Mouse (Mus musculus): Measurements from ENCODE around the gene Zfp955a. TPM values are rescaled to one million over a fixed set of nuclear protein-coding genes. Genes with fewer than 3 reads are reported as not detected.
"Not testable (repeated sequence)": the region's sequence is repeated elsewhere in the genome, so short reads cannot be mapped to it uniquely, and the experiment has no call there.

The Zfp955a gene
- polyA plus RNA-seq (2011; ENCODE audit: insufficient read length, low read depth, missing spikeins) = 12.6 and 13.3 TPM in 2 replicates

DNA sequence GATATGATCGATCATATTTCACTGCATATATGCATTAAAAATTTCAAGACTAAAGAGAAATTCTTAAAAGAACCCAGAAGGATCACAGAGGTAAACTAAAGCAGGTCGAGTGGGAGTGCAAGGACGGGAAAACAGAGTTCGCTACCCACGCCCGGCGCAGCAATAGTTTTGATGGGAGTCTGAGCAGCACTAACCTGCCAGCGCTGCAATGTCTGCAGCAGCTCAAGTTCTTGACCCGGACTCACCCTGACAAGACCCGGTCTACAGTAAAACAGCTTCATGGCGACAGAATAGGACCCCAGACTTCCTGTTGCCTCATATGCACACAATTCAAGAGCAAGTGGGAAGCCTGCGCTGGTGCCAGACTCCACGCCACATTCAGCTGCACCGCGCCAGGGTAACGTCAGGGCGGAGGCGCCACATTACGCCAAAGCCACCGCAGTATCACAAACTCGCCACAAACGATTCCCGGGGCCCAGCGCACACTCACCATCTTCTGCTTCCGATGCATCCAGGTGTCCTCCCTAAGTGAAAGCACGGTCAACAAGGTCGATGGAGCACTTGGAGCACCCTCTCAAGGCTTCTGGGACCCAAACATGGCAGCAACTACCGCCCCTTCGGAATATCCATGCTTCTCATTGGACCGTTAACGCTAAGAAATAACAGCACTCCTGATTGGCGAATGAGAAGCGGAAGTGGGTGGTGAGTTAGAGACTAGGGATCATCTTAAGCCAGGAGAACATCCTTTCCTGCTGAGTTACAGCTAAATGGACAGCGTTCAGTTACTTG, at the start of gene Zfp955a:
Gene Zfp955a (minus strand): TSS at position 616 of the 789 bp plus-strand sequence.
- not testable (repeated sequence) for H3K4me3 ChIP-seq (ENCODE audit: insufficient read depth, low read length); H3K27ac ChIP-seq (ENCODE audit: insufficient read depth, low read length); H3K4me1 ChIP-seq (ENCODE audit: control insufficient read depth, insufficient read depth, low read length)

DNA sequence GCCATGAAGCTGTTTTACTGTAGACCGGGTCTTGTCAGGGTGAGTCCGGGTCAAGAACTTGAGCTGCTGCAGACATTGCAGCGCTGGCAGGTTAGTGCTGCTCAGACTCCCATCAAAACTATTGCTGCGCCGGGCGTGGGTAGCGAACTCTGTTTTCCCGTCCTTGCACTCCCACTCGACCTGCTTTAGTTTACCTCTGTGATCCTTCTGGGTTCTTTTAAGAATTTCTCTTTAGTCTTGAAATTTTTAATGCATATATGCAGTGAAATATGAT, 34.9 kb upstream of the Zfp955a start:
- not testable (repeated sequence) for H3K4me1 ChIP-seq (ENCODE audit: control insufficient read depth, insufficient read depth, low read length); H3K27ac ChIP-seq (ENCODE audit: insufficient read depth, low read length); H3K4me3 ChIP-seq (ENCODE audit: insufficient read depth, low read length)

DNA sequence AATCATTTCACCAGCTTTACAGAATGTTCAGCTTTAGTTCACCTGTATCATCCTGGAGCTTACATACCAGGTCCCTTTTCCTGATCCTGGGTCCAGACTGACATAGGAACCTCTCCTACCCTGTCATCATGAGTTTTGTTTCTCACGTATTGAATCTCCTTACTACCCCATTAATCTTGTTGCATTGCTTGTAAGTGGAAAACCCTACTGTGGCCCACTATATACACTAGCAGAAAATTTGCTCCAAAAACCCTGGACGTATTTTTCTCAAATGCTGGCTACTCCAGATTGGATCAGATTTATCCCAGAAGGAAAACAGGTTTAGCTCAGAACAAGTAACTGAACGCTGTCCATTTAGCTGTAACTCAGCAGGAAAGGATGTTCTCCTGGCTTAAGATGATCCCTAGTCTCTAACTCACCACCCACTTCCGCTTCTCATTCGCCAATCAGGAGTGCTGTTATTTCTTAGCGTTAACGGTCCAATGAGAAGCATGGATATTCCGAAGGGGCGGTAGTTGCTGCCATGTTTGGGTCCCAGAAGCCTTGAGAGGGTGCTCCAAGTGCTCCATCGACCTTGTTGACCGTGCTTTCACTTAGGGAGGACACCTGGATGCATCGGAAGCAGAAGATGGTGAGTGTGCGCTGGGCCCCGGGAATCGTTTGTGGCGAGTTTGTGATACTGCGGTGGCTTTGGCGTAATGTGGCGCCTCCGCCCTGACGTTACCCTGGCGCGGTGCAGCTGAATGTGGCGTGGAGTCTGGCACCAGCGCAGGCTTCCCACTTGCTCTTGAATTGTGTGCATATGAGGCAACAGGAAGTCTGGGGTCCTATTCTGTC, 34.3 kb upstream of the Zfp955a start, which contains the start of gene Zfp955b:
Gene Zfp955b (plus strand): TSS at position 506 of the 837 bp plus-strand sequence.
- not testable (repeated sequence) for H3K27ac ChIP-seq (ENCODE audit: insufficient read depth, low read length); H3K4me1 ChIP-seq (ENCODE audit: control insufficient read depth, insufficient read depth, low read length); H3K4me3 ChIP-seq (ENCODE audit: insufficient read depth, low read length)

DNA sequence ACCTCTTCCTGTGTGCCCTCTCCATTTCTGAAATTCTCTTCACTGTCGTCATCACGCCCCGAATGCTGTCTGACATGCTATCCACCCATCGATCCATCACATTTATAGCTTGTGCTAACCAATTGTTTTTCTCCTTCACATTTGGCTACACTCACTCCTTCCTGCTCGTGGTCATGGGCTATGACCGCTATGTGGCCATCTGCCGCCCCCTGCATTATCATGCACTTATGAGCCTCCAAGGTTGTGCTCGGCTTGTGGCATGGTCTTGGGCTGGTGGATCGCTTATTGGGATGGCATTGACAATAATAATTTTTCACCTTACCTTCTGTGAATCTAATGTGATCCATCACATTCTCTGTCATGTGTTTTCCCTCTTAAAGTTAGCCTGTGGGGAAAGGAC, 14.0 kb upstream of the Zfp955a start:
- no peak overlapping the region for H3K4me3 ChIP-seq (ENCODE audit: insufficient read depth, low read length)
- no peak overlapping the region for H3K27ac ChIP-seq (ENCODE audit: insufficient read depth, low read length)
- H3K4me1 ChIP-seq (ENCODE audit: control insufficient read depth, insufficient read depth, low read length) = no peaks in the 10 kb centered on the region
- TF ChIP-seq CTCF (IDR thresholded peaks at IDR 0.05; ENCODE audit: borderline replicate concordance, insufficient read depth, low read length) = no peak
- TF ChIP-seq POLR2A (IDR thresholded peaks at IDR 0.05; ENCODE audit: low read depth, low read length) = no peak

DNA sequence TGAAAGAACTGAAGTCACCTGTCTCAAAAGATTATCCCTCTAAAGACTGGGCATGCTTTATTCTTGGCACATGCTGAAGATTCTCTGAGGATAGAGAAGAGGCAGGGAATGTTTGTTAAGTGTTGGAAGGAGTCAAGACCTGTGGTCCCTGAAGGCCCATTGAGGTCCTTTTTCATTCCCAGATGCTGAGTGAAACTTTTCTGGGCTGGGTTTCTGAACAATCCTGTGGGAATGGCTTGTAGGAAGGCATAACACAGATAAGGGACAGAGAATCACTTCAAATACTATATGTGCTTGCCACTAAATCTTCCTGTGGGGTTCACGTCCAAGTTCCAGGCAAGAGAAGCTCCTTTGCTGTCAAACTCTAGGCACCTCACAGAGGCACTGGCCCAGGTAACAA, 9.4 kb upstream of the Zfp955a start, which contains the start of gene Olfr63:
Gene Olfr63 (plus strand): TSS at position 301 of the 400 bp plus-strand sequence.
- Histone ChIP-seq H3K4me3 (ENCODE audit: insufficient read depth, low read length) (no peak within 1 kb of the TSS), H3K27ac (ENCODE audit: insufficient read depth, low read length) (no peak within 1 kb of the TSS), H3K4me1 (ENCODE audit: control insufficient read depth, insufficient read depth, low read length) (no peaks in the 10 kb centered on the region)
- no peak for TF ChIP-seq POLR2A (IDR thresholded peaks at IDR 0.05; ENCODE audit: low read depth, low read length)
- no peak for TF ChIP-seq CTCF (IDR thresholded peaks at IDR 0.05; ENCODE audit: borderline replicate concordance, insufficient read depth, low read length)

DNA sequence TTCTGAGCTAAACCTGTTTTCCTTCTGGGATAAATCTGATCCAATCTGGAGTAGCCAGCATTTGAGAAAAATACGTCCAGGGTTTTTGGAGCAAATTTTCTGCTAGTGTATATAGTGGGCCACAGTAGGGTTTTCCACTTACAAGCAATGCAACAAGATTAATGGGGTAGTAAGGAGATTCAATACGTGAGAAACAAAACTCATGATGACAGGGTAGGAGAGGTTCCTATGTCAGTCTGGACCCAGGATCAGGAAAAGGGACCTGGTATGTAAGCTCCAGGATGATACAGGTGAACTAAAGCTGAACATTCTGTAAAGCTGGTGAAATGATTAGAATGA, 343 bp upstream of the Zfp955a start:
- not testable (repeated sequence) for H3K4me3 ChIP-seq (ENCODE audit: insufficient read depth, low read length); H3K27ac ChIP-seq (ENCODE audit: insufficient read depth, low read length); H3K4me1 ChIP-seq (ENCODE audit: control insufficient read depth, insufficient read depth, low read length)

DNA sequence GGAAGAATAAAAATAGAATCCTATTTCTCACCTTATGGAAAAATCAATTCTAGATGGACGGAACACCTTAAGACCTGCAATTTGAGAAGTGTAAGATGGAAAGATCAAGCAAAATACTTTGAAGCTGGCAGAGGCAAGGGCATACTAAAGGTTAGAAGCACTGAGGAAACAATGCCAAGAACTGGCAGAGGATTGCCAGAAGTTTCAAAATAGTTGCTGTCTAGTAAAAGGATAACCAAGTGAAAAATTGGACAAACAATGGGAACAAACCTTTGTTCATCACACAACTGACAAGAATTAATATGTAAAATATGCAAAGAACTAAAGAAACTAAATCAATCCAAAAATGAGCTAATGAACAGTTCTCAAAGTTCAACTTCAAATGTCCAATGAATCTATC, 18.3 kb downstream of the Zfp955a start:
- not testable (repeated sequence) for H3K4me3 ChIP-seq (ENCODE audit: insufficient read depth, low read length); H3K4me1 ChIP-seq (ENCODE audit: control insufficient read depth, insufficient read depth, low read length); H3K27ac ChIP-seq (ENCODE audit: insufficient read depth, low read length)

DNA sequence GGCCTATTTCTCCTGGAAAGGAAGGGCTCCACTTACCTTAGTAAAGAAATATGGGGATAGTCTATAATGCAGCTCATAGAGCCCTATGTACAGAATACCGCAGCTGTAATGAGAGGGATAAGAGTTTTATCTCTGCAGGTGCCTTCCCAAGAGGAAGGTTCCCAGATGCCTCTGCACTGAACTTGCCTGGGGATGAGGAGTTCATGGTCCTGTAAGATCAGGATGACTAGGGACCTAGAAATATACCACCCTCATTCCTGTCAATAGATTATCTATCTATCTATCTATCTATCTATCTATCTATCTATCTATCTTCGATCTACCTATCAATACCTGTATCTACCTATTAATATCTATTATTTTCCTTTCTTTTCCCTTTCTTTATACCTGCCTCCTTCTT, 33.4 kb downstream of the Zfp955a start, which contains the start of gene Olfr1564:
Gene Olfr1564 (minus strand): TSS at position 101 of the 400 bp plus-strand sequence.
- no peak within 1 kb of the TSS for H3K27ac ChIP-seq (ENCODE audit: insufficient read depth, low read length)
- TF ChIP-seq CTCF (IDR thresholded peaks at IDR 0.05; ENCODE audit: borderline replicate concordance, insufficient read depth, low read length) = no peak
- no peak for TF ChIP-seq POLR2A (IDR thresholded peaks at IDR 0.05; ENCODE audit: low read depth, low read length)
- no peak within 1 kb of the TSS for H3K4me3 ChIP-seq (ENCODE audit: insufficient read depth, low read length)
- no peaks in the 10 kb centered on the region for H3K4me1 ChIP-seq (ENCODE audit: control insufficient read depth, insufficient read depth, low read length)

DNA sequence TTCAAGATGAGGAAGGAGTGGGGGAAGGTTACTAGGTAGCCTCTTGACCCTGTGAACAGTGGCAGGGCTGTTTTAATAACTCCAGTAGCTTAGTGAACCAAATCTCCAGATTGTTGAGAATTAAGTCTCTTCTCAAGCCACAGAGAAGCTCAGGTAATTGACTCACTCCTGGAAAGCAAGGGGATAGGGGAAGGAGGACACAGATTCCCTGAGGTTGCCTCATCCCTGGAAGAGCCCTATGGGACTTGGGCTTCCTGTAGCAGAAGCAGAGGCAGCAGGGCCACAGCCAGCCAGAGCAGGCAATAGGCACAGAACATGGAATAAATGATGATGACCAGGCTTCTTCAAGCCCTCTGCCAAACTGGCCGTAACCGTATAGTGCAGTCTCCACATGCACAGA, 63.9 kb downstream of the Zfp955a start, which contains the start of gene Olfr239:
Gene Olfr239 (plus strand): TSS at position 301 of the 400 bp plus-strand sequence.
- not testable (repeated sequence) for H3K4me3 ChIP-seq (ENCODE audit: insufficient read depth, low read length); H3K4me1 ChIP-seq (ENCODE audit: control insufficient read depth, insufficient read depth, low read length); H3K27ac ChIP-seq (ENCODE audit: insufficient read depth, low read length)

Other genes with a start within 250 kb of the Zfp955a start
- 4.2 and 8.1 TPM in 2 replicates for gene Zfp763, start 221.7 kb downstream of the Zfp955a start, polyA plus RNA-seq (2011; ENCODE audit: insufficient read length, low read depth, missing spikeins)
- gene 4921501E09Rik, start 187.1 kb downstream of the Zfp955a start, polyA plus RNA-seq (2011; ENCODE audit: insufficient read length, low read depth, missing spikeins) = not detected in 2 replicates
- 5.6 and 5.7 TPM in 2 replicates for gene Zfp563, start 165.8 kb downstream of the Zfp955a start, polyA plus RNA-seq (2011; ENCODE audit: insufficient read length, low read depth, missing spikeins)
- not detected in 2 replicates for gene Morc2b, start 115.5 kb downstream of the Zfp955a start, polyA plus RNA-seq (2011; ENCODE audit: insufficient read length, low read depth, missing spikeins)
- gene Olfr55, start 86.7 kb downstream of the Zfp955a start, polyA plus RNA-seq (2011; ENCODE audit: insufficient read length, low read depth, missing spikeins) = not detected in 2 replicates
- gene Olfr239, start 63.8 kb downstream of the Zfp955a start, polyA plus RNA-seq (2011; ENCODE audit: insufficient read length, low read depth, missing spikeins) = not detected in 2 replicates
- 0.20 and 0.35 TPM in 2 replicates for gene Olfr1564, start 33.5 kb downstream of the Zfp955a start, polyA plus RNA-seq (2011; ENCODE audit: insufficient read length, low read depth, missing spikeins)
- not detected in 2 replicates for gene Olfr63, start 9.5 kb upstream of the Zfp955a start, polyA plus RNA-seq (2011; ENCODE audit: insufficient read length, low read depth, missing spikeins)
- gene Zfp955b, start 34.4 kb upstream of the Zfp955a start, polyA plus RNA-seq (2011; ENCODE audit: insufficient read length, low read depth, missing spikeins) = 10.7 and 10.8 TPM in 2 replicates
- gene Zfp81, start 103.7 kb upstream of the Zfp955a start, polyA plus RNA-seq (2011; ENCODE audit: insufficient read length, low read depth, missing spikeins) = 14.4 and 16.3 TPM in 2 replicates
- 11.2 and 11.7 TPM in 2 replicates for gene Zfp101, start 139.5 kb upstream of the Zfp955a start, polyA plus RNA-seq (2011; ENCODE audit: insufficient read length, low read depth, missing spikeins)
- not detected in 2 replicates for gene Actl9, start 177.8 kb upstream of the Zfp955a start, polyA plus RNA-seq (2011; ENCODE audit: insufficient read length, low read depth, missing spikeins)